Mouse (Mus musculus): Measurements from ENCODE around the gene Tmem30c. TPM values are rescaled to one million over a fixed set of nuclear protein-coding genes. Genes with fewer than 3 reads are reported as not detected.

The Tmem30c gene
- polyA plus RNA-seq, 1 experiment from 2014 or later = 0.13 TPM

GRCm38 (mm10) chr16:57319284-57320124 lies 26.8 kb upstream of the Tmem30c start:
- WGBS = 45% methylated on average over 7 of the region's 7 CpGs
- no peak overlapping the region for H3K9ac ChIP-seq (ENCODE audit: low read length)
- H3K4me1 ChIP-seq (ENCODE audit: control insufficient read depth, insufficient read depth, low read length) = no peaks in the 10 kb centered on the region
- no peak overlapping the region for H3K27ac ChIP-seq (replicated peaks; ENCODE audit: low read depth, low read length)
- no peaks in the 10 kb centered on the region for H3K36me3 ChIP-seq (ENCODE audit: control insufficient read depth, insufficient read depth, low read length)
- no peak overlapping the region for H3K4me2 ChIP-seq (ENCODE audit: low read depth, severe bottlenecking)
- DNase-seq (ENCODE audit: low spot score) (no peak), ATAC-seq (ENCODE audit: insufficient number of reproducible peaks, low FRiP score, low TSS enrichment, low read depth) (no peak)
- H3K4me3 ChIP-seq (ENCODE audit: low read depth, low read length) = no peak overlapping the region
- no peaks in the 10 kb centered on the region for H3K27me3 ChIP-seq (ENCODE audit: control insufficient read depth, insufficient read depth, low read length)
- H3K9me3 ChIP-seq (ENCODE audit: control insufficient read depth, low read length) = 0 out of 2 replicates have a peak, but pooled peaks cover 2% of the 10 kb centered on the region

DNA sequence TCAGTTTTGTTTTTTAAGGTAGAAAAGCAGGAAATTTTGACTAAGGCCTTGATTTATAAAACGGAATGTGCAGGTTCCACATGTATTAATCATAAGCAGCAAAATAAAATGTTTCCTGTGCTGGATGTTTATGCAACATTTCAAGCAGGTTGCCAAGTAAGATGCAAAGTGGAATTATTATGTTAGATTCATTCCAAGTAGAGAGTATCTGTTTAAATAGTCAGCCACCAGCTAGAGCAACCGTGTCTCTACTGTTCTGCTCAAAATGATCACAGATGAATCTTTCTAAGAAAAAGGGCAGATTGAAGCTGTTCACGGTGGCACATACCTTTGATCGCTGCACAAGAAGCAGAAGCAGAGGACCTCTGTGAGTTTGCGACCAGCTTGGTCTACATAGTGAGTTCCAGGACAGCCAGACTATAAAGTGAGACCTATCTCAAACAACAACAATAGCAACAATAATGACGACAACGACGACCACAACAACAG lies 26.0 kb upstream of the Tmem30c start:
- no peaks in the 10 kb centered on the region for H3K27me3 ChIP-seq (ENCODE audit: control insufficient read depth, insufficient read depth, low read length)
- H3K4me2 ChIP-seq (ENCODE audit: low read depth, severe bottlenecking) = no peak overlapping the region
- no peaks in the 10 kb centered on the region for H3K4me1 ChIP-seq (ENCODE audit: control insufficient read depth, insufficient read depth, low read length)
- no peak overlapping the region for H3K9ac ChIP-seq (ENCODE audit: low read length)
- H3K36me3 ChIP-seq (ENCODE audit: control insufficient read depth, insufficient read depth, low read length) = no peaks in the 10 kb centered on the region
- 0 out of 2 replicates have a peak, but pooled peaks cover 2% of the 10 kb centered on the region for H3K9me3 ChIP-seq (ENCODE audit: control insufficient read depth, low read length)
- DNase-seq (ENCODE audit: low spot score) = no peak
- H3K4me3 ChIP-seq (ENCODE audit: low read depth, low read length) = no peak overlapping the region
- 75% methylated on average over 8 of the region's 8 CpGs for WGBS
- ATAC-seq (ENCODE audit: insufficient number of reproducible peaks, low FRiP score, low TSS enrichment, low read depth) = no peak
- H3K27ac ChIP-seq (replicated peaks; ENCODE audit: low read depth, low read length) = no peak overlapping the region

GRCm38 (mm10) chr16:57317882-57318636 lies 25.4 kb upstream of the Tmem30c start:
- no peaks in the 10 kb centered on the region for H3K4me1 ChIP-seq (ENCODE audit: control insufficient read depth, insufficient read depth, low read length)
- H3K27me3 ChIP-seq (ENCODE audit: control insufficient read depth, insufficient read depth, low read length) = no peaks in the 10 kb centered on the region
- H3K27ac ChIP-seq (replicated peaks; ENCODE audit: low read depth, low read length) = no peak overlapping the region
- ATAC-seq (ENCODE audit: insufficient number of reproducible peaks, low FRiP score, low TSS enrichment, low read depth) (no peak), DNase-seq (ENCODE audit: low spot score) (no peak)
- no peaks in the 10 kb centered on the region for H3K36me3 ChIP-seq (ENCODE audit: control insufficient read depth, insufficient read depth, low read length)
- H3K9me3 ChIP-seq (ENCODE audit: control insufficient read depth, low read length) = 0 out of 2 replicates have a peak, but pooled peaks cover 2% of the 10 kb centered on the region
- H3K4me3 ChIP-seq (ENCODE audit: low read depth, low read length) = no peak overlapping the region
- 52% methylated on average over 13 of the region's 13 CpGs for WGBS
- no peak overlapping the region for H3K9ac ChIP-seq (ENCODE audit: low read length)
- no peak overlapping the region for H3K4me2 ChIP-seq (ENCODE audit: low read depth, severe bottlenecking)

GRCm38 (mm10) chr16:57317127-57317526 lies 24.5 kb upstream of the Tmem30c start:
- no peak overlapping the region for H3K9ac ChIP-seq (ENCODE audit: low read length)
- no peaks in the 10 kb centered on the region for H3K36me3 ChIP-seq (ENCODE audit: control insufficient read depth, insufficient read depth, low read length)
- 68% methylated on average over 4 of the region's 4 CpGs for WGBS
- ATAC-seq (ENCODE audit: insufficient number of reproducible peaks, low FRiP score, low TSS enrichment, low read depth) (no peak), DNase-seq (ENCODE audit: low spot score) (no peak)
- H3K27me3 ChIP-seq (ENCODE audit: control insufficient read depth, insufficient read depth, low read length) = no peaks in the 10 kb centered on the region
- no peaks in the 10 kb centered on the region for H3K4me1 ChIP-seq (ENCODE audit: control insufficient read depth, insufficient read depth, low read length)
- 0 out of 2 replicates have a peak, but pooled peaks cover 2% of the 10 kb centered on the region for H3K9me3 ChIP-seq (ENCODE audit: control insufficient read depth, low read length)
- H3K4me2 ChIP-seq (ENCODE audit: low read depth, severe bottlenecking) = no peak overlapping the region
- H3K27ac ChIP-seq (replicated peaks; ENCODE audit: low read depth, low read length) = no peak overlapping the region
- H3K4me3 ChIP-seq (ENCODE audit: low read depth, low read length) = no peak overlapping the region

DNA sequence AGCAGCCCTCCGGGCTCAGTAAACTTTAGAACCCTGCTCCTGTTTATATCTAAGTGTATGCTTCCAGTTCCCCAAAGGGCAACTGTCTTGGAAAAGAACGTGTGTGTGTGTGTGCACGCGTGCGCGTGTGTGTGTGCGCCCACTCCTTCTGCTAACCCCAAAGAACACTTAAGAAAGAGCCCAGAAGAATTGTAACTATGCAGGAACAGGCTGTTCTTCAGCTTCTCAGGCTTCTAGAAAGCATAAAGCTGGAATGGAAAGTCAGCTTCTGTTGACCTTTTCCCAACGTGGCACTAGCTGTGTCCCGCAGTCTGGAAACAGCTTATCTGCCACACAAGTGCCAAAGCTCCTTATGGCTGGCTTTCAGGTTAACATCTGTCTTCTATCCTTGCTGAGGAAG lies 22.4 kb upstream of the Tmem30c start:
- Histone ChIP-seq H3K4me1 (ENCODE audit: control insufficient read depth, insufficient read depth, low read length) (no peaks in the 10 kb centered on the region), H3K4me3 (ENCODE audit: low read depth, low read length) (no peak overlapping the region), H3K27me3 (ENCODE audit: control insufficient read depth, insufficient read depth, low read length) (no peaks in the 10 kb centered on the region), H3K4me2 (ENCODE audit: low read depth, severe bottlenecking) (no peak overlapping the region), H3K9me3 (ENCODE audit: control insufficient read depth, low read length) (0 out of 2 replicates have a peak, but pooled peaks cover 2% of the 10 kb centered on the region), H3K36me3 (ENCODE audit: control insufficient read depth, insufficient read depth, low read length) (no peaks in the 10 kb centered on the region), H3K27ac (replicated peaks; ENCODE audit: low read depth, low read length) (no peak overlapping the region), H3K9ac (ENCODE audit: low read length) (no peak overlapping the region)
- no peak for DNase-seq (ENCODE audit: low spot score)
- ATAC-seq (ENCODE audit: insufficient number of reproducible peaks, low FRiP score, low TSS enrichment, low read depth) = no peak
- 92% methylated on average over 9 of the region's 9 CpGs for WGBS

DNA sequence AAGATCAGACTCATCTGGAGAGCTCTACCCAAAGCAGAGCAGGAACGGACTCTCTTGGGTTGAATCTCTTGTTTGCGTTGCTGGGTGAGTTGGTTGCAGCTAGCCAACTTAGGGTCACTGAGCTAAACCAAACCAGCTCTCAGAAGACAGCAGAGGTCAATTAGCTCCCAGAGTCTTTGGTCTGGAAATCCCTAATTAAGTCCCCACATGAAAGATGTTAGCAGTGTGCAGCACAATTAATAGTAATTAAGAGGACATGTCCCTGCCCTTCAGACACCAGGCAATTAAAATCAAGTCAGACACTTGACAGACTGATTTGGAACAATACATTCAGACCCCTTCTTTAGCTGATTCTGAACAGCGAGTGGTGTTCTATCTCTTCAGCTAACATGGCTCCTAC lies 21.6 kb upstream of the Tmem30c start:
- Histone ChIP-seq H3K9me3 (ENCODE audit: control insufficient read depth, low read length) (no peaks in the 10 kb centered on the region), H3K9ac (ENCODE audit: low read length) (no peak overlapping the region), H3K4me1 (ENCODE audit: control insufficient read depth, insufficient read depth, low read length) (no peaks in the 10 kb centered on the region), H3K27ac (replicated peaks; ENCODE audit: low read depth, low read length) (no peak overlapping the region), H3K4me2 (ENCODE audit: low read depth, severe bottlenecking) (no peak overlapping the region), H3K27me3 (ENCODE audit: control insufficient read depth, insufficient read depth, low read length) (no peaks in the 10 kb centered on the region), H3K36me3 (ENCODE audit: control insufficient read depth, insufficient read depth, low read length) (no peaks in the 10 kb centered on the region), H3K4me3 (ENCODE audit: low read depth, low read length) (no peak overlapping the region)
- DNase-seq (ENCODE audit: low spot score) (no peak), ATAC-seq (ENCODE audit: insufficient number of reproducible peaks, low FRiP score, low TSS enrichment, low read depth) (no peak)
- 53% methylated on average over 3 of the region's 3 CpGs for WGBS

- Histone ChIP-seq H3K27ac (replicated peaks; ENCODE audit: low read depth, low read length) (no peak overlapping the region), H3K4me2 (ENCODE audit: low read depth, severe bottlenecking) (no peak overlapping the region), H3K9me3 (ENCODE audit: control insufficient read depth, low read length) (no peaks in the 10 kb centered on the region), H3K9ac (ENCODE audit: low read length) (no peak overlapping the region), H3K27me3 (ENCODE audit: control insufficient read depth, insufficient read depth, low read length) (no peaks in the 10 kb centered on the region), H3K4me1 (ENCODE audit: control insufficient read depth, insufficient read depth, low read length) (no peaks in the 10 kb centered on the region), H3K36me3 (ENCODE audit: control insufficient read depth, insufficient read depth, low read length) (no peaks in the 10 kb centered on the region), H3K4me3 (ENCODE audit: low read depth, low read length) (no peak overlapping the region)
- 94% methylated on average over 3 of the region's 3 CpGs for WGBS
- DNase-seq (ENCODE audit: low spot score) (no peak), ATAC-seq (ENCODE audit: insufficient number of reproducible peaks, low FRiP score, low TSS enrichment, low read depth) (no peak)
Measured at GRCm38 (mm10) chr16:57313487-57313886, 20.8 kb upstream of the Tmem30c start.

DNA sequence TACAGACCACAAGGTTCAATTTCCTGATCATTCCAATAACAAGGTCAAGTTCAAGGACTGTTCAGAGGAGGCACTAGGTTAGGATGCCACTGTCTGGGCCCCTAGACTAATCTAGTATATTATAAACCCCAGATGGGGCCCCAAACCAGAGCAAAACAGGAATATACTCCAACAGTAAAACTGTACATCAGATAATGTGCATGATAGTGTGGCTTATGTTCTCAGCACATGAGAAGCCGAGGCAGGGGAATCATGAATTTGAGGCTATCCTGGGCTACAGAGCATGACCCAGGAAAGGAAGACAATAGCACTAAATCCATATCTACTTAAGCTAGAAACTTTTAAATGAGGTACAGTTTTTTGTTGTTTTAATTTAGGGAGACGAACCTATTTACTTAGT lies 19.5 kb upstream of the Tmem30c start:
- no peak overlapping the region for H3K4me3 ChIP-seq (ENCODE audit: low read depth, low read length)
- no peak overlapping the region for H3K27ac ChIP-seq (replicated peaks; ENCODE audit: low read depth, low read length)
- H3K9ac ChIP-seq (ENCODE audit: low read length) = no peak overlapping the region
- ATAC-seq (ENCODE audit: insufficient number of reproducible peaks, low FRiP score, low TSS enrichment, low read depth) (no peak), DNase-seq (ENCODE audit: low spot score) (no peak)
- H3K4me2 ChIP-seq (ENCODE audit: low read depth, severe bottlenecking) = no peak overlapping the region
- no peaks in the 10 kb centered on the region for H3K9me3 ChIP-seq (ENCODE audit: control insufficient read depth, low read length)
- H3K36me3 ChIP-seq (ENCODE audit: control insufficient read depth, insufficient read depth, low read length) = no peaks in the 10 kb centered on the region
- H3K4me1 ChIP-seq (ENCODE audit: control insufficient read depth, insufficient read depth, low read length) = no peaks in the 10 kb centered on the region
- H3K27me3 ChIP-seq (ENCODE audit: control insufficient read depth, insufficient read depth, low read length) = no peaks in the 10 kb centered on the region
- 87% methylated on average over 2 of the region's 2 CpGs for WGBS
